Mouse (Mus musculus) megakaryocyte, embryonic 14.5 days (primary cell): ENCODE measurements around the gene Mrps7. TPM values are rescaled to one million over a fixed set of nuclear protein-coding genes. Genes with fewer than 3 reads are reported as not detected.
A peak's percentile ranks its signal among the peaks of the same experiment; 100 is the strongest.

ENCODE experiments used
- H3K27me3 ChIP-seq: replicated peaks from 2 replicates; pipeline ENCODE3; 2012; ENCODE audit warnings: inconsistent platforms
- H3K36me3 ChIP-seq: replicated peaks from 2 replicates; pipeline ENCODE3; 2012; ENCODE audit warnings: low read length, inconsistent platforms, mixed read lengths
- H3K4me1 ChIP-seq: 2 replicates; pipeline ENCODE4 v1.6.1; 2012; ENCODE audit warnings: inconsistent platforms
- H3K4me3 ChIP-seq: replicated peaks from 2 replicates; pipeline ENCODE3; 2012; ENCODE audit warnings: moderate library complexity, mild to moderate bottlenecking, inconsistent platforms
- H3K9me3 ChIP-seq: 2 replicates; pipeline ENCODE4 v1.6.1; 2012; ENCODE audit warnings: inconsistent platforms
- FLI1 ChIP-seq: IDR thresholded peaks from 2 replicates; pipeline ENCODE4 v1.6.1; 2012; ENCODE audit warnings: low read length, inconsistent platforms, mixed read lengths
- GATA1 ChIP-seq: IDR thresholded peaks from 3 replicates; pipeline ENCODE4 v1.6.1; 2012; ENCODE audit warnings: mixed read lengths, low read length, inconsistent platforms, borderline replicate concordance
- polyA plus RNA-seq: library from polyadenylated mRNA; stranded (reverse); fragments of >175 nt; gene quantifications from 2 replicates; pipeline ENCODE4 v1.2.3, GENCODE M21; 2012; ENCODE audit warnings: low replicate concordance; ENCODE audit not compliant: insufficient read depth

Mrps7 gene
- polyA plus RNA-seq, 1 experiment, result 37.9 TPM

DNA sequence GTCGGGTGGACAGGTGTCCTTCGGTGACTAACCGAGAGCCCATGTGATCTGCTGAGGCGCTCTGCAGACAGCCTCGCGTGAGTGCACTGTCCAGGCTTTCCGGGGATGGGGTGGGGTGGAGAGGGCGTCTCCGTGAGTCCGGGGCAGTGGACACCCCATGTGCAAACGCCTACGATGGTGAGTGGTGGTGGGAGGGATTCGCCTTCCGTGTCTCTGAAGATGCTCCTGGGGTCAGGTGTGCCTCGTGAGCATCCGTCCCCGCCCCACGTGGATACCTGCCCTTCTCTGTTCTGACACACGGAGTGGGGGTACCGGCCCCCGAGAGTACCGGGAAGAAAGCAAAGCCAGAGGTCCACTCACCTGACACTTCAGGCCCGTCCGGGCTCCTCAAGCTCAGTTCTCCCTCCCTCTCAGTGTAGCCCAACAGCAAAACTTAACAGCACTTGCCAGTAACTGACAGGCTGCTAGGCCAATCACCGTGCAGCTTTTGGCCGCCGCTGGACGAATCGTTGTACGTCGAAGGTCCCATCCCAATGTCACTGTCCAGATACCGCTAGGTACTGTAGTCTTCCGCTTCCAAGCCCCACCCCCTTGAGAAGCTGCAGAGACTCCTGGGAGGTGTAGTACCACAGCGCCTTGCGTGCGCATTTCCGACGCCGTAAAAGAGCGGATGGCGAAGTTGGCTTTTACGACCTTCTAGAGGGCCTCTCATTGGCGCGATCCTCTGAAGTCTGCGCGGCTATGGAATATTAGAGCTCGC is 24.2 kb downstream of the Mrps7 start, which contains the start of gene Slc25a19:
Slc25a19 (minus strand) TSS at position 591 of the 760 bp plus-strand sequence.
- H3K4me3 ChIP-seq, result peak within 1 kb of the TSS; percentile 94
- H3K36me3 ChIP-seq, result peaks cover 25% of the 10 kb centered on the region
- H3K9me3 ChIP-seq, result no peaks in the 10 kb centered on the region
- peaks cover 60% of the 10 kb centered on the region for H3K4me1 ChIP-seq
- TF ChIP-seq GATA1 (no peak), FLI1 (0 out of 2 replicates have a peak, but pooled peaks have one; percentile 21)
- H3K27me3 ChIP-seq, result no peaks in the 10 kb centered on the region

DNA sequence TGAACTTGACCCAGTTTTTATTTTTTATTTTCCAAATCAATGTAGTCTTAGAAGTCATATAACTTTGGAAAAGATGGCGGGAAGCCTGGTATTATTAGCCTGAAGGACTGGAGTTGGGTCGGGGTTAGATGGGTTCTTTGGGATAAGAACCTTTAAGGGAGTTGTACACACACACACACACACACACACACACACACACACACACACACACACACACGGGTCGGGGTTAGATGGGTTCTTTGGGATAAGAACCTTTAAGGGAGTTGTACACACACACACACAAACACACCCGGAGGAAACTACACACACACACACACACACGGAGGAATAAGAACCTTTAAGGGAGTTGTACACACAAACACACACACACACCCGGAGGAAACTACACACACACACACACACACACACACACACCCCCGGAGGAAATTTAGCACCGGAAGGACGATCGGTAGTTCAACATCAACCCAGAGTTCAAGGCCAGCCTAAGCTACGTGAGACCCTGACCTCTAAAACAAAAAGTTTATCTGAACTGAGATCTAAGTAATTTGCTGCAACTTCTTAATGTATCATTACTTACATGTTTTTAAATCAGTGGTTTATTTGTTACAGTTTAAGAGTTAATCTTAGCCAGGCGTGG is 24.9 kb downstream of the Mrps7 start:
- Histone ChIP-seq H3K9me3 (no peaks in the 10 kb centered on the region), H3K4me3 (peak overlapping the region; percentile 94), H3K27me3 (no peaks in the 10 kb centered on the region), H3K36me3 (peaks cover 18% of the 10 kb centered on the region), H3K4me1 (peaks cover 66% of the 10 kb centered on the region)
- no peak for TF ChIP-seq FLI1
- no peak for TF ChIP-seq GATA1

DNA sequence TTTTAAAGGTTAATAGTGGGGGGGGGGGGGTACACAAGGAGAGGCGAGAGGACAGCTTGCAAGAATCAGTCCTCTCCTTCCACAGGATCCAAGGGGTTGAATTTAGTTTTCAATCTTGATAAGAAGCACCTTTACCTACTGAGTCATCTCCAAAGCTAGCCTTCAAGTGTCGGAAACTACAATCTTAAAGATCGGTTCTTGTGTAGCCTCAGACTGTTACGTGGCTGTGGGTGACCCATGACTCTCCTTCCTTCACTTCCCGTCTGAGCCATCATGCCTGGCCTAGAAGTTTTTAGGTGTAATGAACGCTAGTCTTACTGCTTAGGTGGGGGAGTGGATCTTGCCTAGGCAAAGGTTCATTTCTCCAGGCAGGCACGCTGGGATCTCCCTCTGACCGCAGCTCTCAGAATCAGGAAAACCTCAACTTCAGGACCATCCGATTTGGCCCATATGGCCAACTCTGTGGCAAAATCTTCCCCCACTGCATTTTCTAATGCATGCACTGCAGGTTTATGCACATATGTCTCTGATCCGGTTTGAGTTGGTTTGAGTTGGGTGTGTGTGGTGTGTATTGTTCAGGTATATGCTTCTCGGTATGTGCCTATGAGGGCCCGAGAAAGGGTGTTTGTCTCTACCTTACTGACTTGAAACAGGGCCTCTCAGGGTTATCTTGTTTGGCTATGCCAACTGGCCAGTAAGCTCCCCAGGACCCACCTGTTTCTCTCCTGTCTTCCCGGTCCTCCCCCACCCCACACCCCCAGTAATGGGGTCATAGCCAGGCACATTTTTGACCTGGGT is 26.2 kb downstream of the Mrps7 start:
- Histone ChIP-seq H3K27me3 (no peaks in the 10 kb centered on the region), H3K36me3 (peaks cover 9% of the 10 kb centered on the region), H3K4me3 (no peak overlapping the region), H3K4me1 (peaks cover 76% of the 10 kb centered on the region), H3K9me3 (no peaks in the 10 kb centered on the region)
- TF ChIP-seq FLI1 (no peak), GATA1 (no peak)

DNA sequence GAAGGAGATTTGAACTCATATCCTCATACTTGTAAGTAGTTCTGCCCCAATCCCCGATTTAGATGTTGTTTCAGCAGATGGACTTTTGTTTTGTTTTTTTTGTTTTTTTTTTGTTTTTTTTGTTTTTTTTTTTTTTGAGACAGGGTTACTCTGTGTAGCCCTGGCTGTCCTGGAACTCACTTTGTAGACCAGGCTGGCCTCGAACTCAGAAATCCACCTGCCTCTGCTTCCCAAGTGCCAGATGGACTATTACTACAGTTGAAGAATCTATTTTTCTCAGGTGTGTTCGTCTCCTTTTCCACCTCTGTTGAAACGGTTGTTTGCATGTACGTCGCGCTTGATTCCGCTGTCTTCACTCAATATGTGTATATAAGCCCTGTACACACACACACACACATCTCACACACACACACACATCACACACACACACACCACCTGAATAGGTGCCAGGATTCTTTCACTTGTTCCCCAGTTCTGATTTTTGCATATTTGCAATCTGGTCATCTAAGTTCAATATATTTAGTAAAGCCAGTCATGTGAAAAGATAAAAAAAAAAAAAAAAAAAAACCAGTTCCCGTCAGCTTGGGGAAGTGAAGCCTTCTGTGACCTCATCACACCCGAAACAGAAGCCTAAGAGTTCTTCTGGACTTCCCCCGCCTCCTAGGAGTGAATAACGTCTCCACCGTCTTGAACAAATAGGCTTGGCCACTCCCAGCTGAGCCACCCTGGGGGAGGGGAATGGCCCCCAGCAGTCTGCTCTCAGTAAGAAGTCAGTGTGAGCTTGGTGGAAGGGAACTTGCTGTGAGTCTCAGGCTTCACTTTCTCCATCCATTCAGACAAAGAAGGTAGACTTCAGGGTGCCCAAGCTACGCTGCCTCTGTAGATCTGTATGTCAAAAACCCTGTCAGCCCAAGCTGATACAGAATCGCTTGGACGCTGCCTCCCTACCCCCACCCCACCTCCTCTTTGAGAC is 27.1 kb downstream of the Mrps7 start:
- H3K4me3 ChIP-seq, result peak overlapping the region; percentile 82
- H3K4me1 ChIP-seq, result peaks cover 72% of the 10 kb centered on the region

DNA sequence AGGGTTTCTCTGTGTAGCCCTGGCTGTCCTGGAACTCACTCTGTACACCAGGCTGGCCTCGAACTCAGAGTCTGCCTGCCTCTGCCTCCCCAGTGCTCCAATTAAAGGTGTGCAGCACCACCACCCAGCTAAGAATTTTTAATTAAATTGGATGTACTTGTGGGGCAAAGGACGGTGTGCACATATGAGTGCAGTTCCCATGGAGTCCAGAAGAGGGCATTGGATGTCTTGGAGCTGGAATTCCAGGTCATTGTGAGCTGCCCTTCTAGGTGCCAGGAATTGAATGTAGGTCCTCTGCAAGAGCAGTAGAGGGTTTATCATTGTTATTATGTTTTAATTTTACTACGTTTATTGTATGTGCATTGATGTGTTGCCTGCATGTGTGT is 27.8 kb downstream of the Mrps7 start:
- Histone ChIP-seq H3K9me3 (no peaks in the 10 kb centered on the region), H3K27me3 (no peaks in the 10 kb centered on the region), H3K4me3 (peak overlapping the region; percentile 82), H3K4me1 (peaks cover 66% of the 10 kb centered on the region), H3K36me3 (no peaks in the 10 kb centered on the region)
- TF ChIP-seq FLI1, result no peak
- TF ChIP-seq GATA1, result no peak

More for the DNA sequence above, 27.1 kb downstream of the Mrps7 start:
- peaks cover 4% of the 10 kb centered on the region for H3K36me3 ChIP-seq
- TF ChIP-seq FLI1 (no peak), GATA1 (no peak)
- H3K9me3 ChIP-seq, result no peaks in the 10 kb centered on the region
- no peaks in the 10 kb centered on the region for H3K27me3 ChIP-seq

DNA sequence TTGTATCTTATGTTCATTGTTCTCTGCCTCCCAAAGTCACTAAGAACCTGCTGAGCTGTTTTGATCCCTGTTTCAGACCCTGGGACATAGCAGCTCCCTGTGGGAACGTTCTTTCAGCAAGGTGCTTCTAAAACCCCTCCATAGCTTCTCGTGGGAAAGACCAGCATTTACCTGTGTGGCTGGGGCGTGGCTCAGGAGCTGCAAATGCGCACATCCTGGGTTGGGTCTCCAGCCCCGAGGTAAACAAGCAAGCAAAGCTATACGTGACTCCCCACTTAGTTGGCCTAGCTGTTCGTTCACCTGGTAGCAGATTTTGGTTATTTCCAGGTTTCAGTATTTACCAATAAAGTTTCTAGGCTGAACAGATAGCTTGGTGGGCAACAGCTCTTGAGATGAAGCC is 28.5 kb downstream of the Mrps7 start:
- Histone ChIP-seq H3K4me1 (peaks cover 58% of the 10 kb centered on the region), H3K27me3 (no peaks in the 10 kb centered on the region), H3K9me3 (no peaks in the 10 kb centered on the region), H3K36me3 (no peaks in the 10 kb centered on the region), H3K4me3 (no peak overlapping the region)
- TF ChIP-seq GATA1 (no peak), FLI1 (no peak)

DNA sequence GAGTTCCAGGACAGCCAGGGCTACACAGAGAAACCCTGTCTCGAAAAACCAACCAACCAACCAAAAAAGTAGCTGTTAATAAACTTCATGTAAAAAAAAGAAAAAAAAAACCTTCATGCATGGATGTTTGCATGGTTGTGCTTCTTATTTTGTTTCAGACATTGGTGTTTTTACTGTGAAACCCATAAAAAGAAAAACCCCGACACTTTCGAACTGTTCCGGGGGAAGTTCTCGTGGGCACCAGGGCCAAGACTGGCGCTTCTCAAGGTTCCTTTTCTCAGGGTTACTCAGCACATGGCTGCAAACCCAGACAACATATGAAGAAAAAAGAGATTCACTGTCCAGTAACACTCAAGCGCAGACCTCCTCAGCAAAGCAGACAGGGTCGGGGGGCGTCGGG is 29.1 kb downstream of the Mrps7 start:
- no peak for TF ChIP-seq GATA1
- TF ChIP-seq FLI1, result no peak
- Histone ChIP-seq H3K4me3 (no peak overlapping the region), H3K4me1 (peaks cover 53% of the 10 kb centered on the region), H3K36me3 (no peaks in the 10 kb centered on the region), H3K9me3 (no peaks in the 10 kb centered on the region), H3K27me3 (no peaks in the 10 kb centered on the region)

DNA sequence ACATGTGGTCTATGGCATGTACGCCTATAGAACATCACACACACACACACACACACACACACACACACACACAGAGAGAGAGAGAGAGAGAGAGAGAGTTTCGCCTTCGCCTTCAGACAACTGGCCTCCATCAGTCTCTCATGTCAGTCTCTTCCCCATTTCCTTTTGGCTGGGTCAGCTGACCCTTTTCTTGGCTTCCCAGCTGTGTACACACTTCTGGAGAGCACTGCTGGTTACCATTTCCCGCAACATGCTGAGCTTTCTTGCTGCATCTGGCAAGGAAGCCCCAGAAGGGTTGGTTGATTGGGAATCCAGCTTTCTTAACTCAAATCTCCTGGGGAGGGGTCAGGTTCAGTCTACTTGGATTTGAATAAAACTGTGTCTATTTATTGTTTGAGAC is 30.4 kb downstream of the Mrps7 start:
- H3K4me1 ChIP-seq, result peaks cover 61% of the 10 kb centered on the region
- no peaks in the 10 kb centered on the region for H3K27me3 ChIP-seq
- no peak for TF ChIP-seq FLI1
- no peak for TF ChIP-seq GATA1
- H3K36me3 ChIP-seq, result no peaks in the 10 kb centered on the region
- H3K4me3 ChIP-seq, result no peak overlapping the region
- H3K9me3 ChIP-seq, result no peaks in the 10 kb centered on the region

DNA sequence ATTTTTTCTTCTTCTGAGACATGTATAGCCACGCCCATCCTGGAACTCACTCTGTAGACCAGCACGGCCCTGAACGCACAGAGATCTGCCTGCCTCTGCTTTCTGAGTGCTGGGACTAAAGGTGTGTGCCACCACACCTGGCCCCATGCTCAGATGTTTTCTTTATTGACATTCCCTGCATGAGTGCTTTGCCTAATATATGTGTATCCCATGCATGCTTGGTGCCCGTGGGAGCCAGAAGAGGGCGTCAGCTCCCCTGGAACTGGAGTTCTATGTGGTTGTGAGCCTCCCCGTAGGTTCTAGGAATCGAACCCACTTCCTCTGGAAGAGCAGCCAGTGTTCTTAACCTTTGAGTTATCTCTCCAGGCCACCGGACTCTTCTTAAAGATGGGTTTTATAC is 31.3 kb downstream of the Mrps7 start:
- H3K9me3 ChIP-seq, result no peaks in the 10 kb centered on the region
- H3K4me1 ChIP-seq, result peaks cover 66% of the 10 kb centered on the region
- TF ChIP-seq GATA1 (no peak), FLI1 (no peak)
- H3K4me3 ChIP-seq, result no peak overlapping the region
- H3K36me3 ChIP-seq, result no peaks in the 10 kb centered on the region
- H3K27me3 ChIP-seq, result no peaks in the 10 kb centered on the region
